Mouse (Mus musculus): ENCODE measurements at regions not wholly inside any gene's neighbourhood (a gene's known extent, or its start where the extent isn't known, plus 50 kb on each side); places are given as distances from the start of the nearest gene placed in this dataset.

DNA sequence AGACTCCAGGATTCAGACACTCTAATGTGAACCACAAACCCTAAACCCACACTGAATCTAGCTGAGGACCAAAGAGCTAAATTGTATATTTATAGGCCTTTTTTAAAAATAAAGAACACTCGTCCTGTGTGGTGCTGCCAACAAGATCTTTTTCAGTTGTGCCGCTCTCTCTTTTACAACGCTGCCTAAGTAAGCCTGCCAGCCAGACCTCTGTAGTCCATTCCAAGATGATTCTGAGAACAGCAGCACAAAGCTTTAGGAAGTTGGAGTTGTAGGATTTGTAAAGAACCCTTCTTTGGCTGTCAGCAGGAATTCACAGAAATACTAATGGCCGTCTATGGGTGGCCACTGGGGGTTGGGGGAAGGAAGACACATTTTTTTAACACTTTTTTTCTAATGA, 123.6 kb upstream of the Car8 start:
- H3K4me2 ChIP-seq (ENCODE audit: low read depth, low read length), result no peak overlapping the region
- ATAC-seq (replicated peaks; ENCODE audit: extremely low read depth, insufficient read depth, low FRiP score), result no peak
- no peaks in the 10 kb centered on the region for H3K27me3 ChIP-seq (ENCODE audit: control insufficient read depth, insufficient read depth, low read length)
- no peak overlapping the region for H3K27ac ChIP-seq (ENCODE audit: low read length)
- H3K9me3 ChIP-seq (replicated peaks; ENCODE audit: control insufficient read depth, low read length), result no peaks in the 10 kb centered on the region
- H3K4me1 ChIP-seq (ENCODE audit: control insufficient read depth, insufficient read depth, low read length), result no peaks in the 10 kb centered on the region
- H3K36me3 ChIP-seq (ENCODE audit: control insufficient read depth, insufficient read depth), result no peaks in the 10 kb centered on the region
- no peak overlapping the region for H3K9ac ChIP-seq (ENCODE audit: low read length)
- WGBS, result 78% methylated on average over 4 of the region's 4 CpGs
- no peak overlapping the region for H3K4me3 ChIP-seq (ENCODE audit: low read length)

DNA sequence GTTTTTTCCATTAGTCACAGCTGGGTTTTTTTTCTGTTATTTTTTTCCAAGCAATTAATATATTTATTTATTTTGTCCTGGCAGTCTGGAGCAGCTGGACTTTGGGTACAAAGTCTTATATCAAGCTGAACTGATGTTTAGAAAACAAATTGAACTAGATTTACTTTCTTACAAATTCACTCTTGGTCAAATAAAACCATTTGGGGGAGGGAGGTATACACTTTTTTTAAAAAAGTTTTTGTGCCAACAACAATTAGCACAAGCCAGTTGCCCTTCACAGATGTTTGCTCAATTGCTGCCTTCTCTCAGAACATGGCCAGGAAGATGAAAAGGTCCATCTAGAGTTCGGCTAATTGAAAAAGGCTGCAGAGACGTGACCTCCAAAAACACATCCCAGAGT, 123.1 kb upstream of the Car8 start:
- no peaks in the 10 kb centered on the region for H3K9me3 ChIP-seq (replicated peaks; ENCODE audit: control insufficient read depth, low read length)
- H3K27me3 ChIP-seq (ENCODE audit: control insufficient read depth, insufficient read depth, low read length), result no peaks in the 10 kb centered on the region
- no peak overlapping the region for H3K27ac ChIP-seq (ENCODE audit: low read length)
- no peak for ATAC-seq (replicated peaks; ENCODE audit: extremely low read depth, insufficient read depth, low FRiP score)
- 70% methylated on average over 2 of the region's 2 CpGs for WGBS
- H3K36me3 ChIP-seq (ENCODE audit: control insufficient read depth, insufficient read depth), result no peaks in the 10 kb centered on the region
- H3K4me2 ChIP-seq (ENCODE audit: low read depth, low read length), result no peak overlapping the region
- no peak overlapping the region for H3K4me3 ChIP-seq (ENCODE audit: low read length)
- no peak overlapping the region for H3K9ac ChIP-seq (ENCODE audit: low read length)
- no peaks in the 10 kb centered on the region for H3K4me1 ChIP-seq (ENCODE audit: control insufficient read depth, insufficient read depth, low read length)

DNA sequence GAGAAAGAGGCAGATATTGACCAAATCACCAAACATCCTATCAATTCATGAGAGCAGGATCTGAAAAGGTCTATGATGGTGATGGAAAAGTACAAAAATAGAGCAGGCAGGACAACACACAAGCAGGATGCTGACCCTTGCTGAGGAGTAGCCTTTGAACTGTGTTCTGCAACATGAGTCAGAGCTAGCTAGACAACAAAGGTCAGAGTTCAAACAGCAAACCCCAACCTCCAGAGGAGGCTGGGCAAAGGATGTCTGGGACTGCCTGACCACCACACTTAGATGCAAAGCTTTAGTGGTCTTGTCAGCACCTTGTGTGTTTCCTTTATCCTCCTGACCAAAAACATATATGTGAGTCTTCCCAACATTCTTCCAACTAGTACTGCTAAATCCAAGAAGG, 122.5 kb upstream of the Car8 start:
- ATAC-seq (replicated peaks; ENCODE audit: extremely low read depth, insufficient read depth, low FRiP score), result no peak
- Histone ChIP-seq H3K27ac (ENCODE audit: low read length) (no peak overlapping the region), H3K36me3 (ENCODE audit: control insufficient read depth, insufficient read depth) (no peaks in the 10 kb centered on the region), H3K4me3 (ENCODE audit: low read length) (no peak overlapping the region), H3K4me1 (ENCODE audit: control insufficient read depth, insufficient read depth, low read length) (no peaks in the 10 kb centered on the region), H3K9ac (ENCODE audit: low read length) (no peak overlapping the region), H3K9me3 (replicated peaks; ENCODE audit: control insufficient read depth, low read length) (no peaks in the 10 kb centered on the region), H3K4me2 (ENCODE audit: low read depth, low read length) (no peak overlapping the region), H3K27me3 (ENCODE audit: control insufficient read depth, insufficient read depth, low read length) (no peaks in the 10 kb centered on the region)

DNA sequence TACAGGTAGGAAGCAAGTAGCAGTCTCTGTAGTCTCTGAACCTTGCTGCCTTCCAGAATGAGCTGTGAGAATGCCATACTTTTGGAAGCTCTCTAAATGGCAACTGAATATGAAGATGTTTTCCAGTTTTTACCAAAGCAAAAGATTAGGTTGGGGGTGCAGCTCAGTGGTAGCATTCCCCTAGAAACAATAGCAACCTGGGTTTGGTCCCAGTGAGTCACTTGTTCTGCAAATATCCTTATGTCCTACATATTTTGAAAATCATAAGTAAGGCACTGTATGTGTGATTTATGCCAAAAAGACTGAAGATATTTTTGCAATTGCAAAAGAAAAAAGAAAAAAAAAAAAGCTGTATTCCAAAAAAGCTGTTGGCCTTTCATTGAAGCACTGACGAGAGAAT, 118.6 kb upstream of the Car8 start:
- ATAC-seq (replicated peaks; ENCODE audit: extremely low read depth, insufficient read depth, low FRiP score), result no peak
- Histone ChIP-seq H3K36me3 (ENCODE audit: control insufficient read depth, insufficient read depth) (no peaks in the 10 kb centered on the region), H3K27ac (ENCODE audit: low read length) (no peak overlapping the region), H3K27me3 (ENCODE audit: control insufficient read depth, insufficient read depth, low read length) (no peaks in the 10 kb centered on the region), H3K9me3 (replicated peaks; ENCODE audit: control insufficient read depth, low read length) (no peaks in the 10 kb centered on the region), H3K4me2 (ENCODE audit: low read depth, low read length) (no peak overlapping the region), H3K9ac (ENCODE audit: low read length) (no peak overlapping the region), H3K4me1 (ENCODE audit: control insufficient read depth, insufficient read depth, low read length) (no peaks in the 10 kb centered on the region), H3K4me3 (ENCODE audit: low read length) (no peak overlapping the region)
- WGBS, result 71% methylated on average over 1 of the region's 1 CpGs

DNA sequence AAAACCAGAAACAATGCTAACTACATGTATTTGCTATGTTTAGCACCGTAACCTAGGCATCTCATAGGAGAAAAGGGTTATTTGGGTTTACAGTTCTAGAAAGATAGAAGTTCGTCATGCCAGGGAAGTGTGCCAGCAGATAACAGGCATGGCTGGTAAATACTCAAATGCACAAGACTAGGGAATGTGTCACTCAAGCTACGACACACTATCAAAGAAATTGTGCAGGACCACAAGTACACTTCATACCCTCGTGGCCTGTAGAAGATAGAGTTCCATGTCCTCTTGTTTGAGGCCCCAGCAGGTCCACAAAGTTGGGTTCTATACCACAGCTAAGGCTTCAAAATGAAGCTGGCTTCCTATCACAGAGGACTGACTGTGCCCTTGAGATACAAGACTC, 103.1 kb upstream of the Car8 start:
- WGBS, result 30% methylated on average over 4 of the region's 4 CpGs

DNA sequence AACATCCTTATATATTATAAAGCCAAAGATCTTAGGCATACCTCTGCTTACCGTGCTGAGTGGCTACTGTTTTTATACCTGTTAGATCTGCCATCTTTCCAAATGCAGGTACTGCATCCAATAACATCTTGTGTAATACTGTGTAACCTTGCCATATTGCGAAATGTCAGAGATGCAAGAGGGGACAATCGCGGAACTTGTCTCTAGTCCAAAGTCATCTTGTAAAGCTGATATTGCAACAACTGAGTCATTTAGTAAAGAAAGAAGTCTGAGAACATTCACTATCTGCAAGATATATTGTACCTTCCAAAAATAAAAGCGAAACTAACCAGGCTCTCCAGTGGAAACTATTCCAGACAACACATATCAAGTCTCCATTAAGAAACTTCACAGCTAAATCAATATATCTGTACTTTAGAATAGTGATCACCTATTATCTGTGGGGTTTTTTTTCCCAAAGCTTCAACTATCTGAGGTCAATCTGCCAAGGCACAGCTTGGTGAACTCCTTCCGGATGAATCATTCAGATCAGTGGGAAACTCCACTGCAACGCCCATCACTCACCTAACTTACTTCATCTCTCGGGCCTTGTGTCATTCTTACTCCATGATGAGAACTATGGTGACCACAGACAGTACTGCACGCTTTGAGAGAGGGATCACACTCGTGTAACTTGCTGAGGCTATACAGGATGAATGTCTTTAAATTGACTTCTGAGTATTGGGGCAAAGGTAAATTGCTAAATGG, 70.6 kb upstream of the Car8 start:
- WGBS, result 79% methylated on average over 10 of the region's 10 CpGs
- Histone ChIP-seq H3K4me1 (ENCODE audit: control insufficient read depth, insufficient read depth, low read length) (no peaks in the 10 kb centered on the region), H3K36me3 (ENCODE audit: control insufficient read depth, insufficient read depth) (no peaks in the 10 kb centered on the region), H3K4me2 (ENCODE audit: low read depth, low read length) (no peak overlapping the region), H3K4me3 (ENCODE audit: low read length) (no peak overlapping the region), H3K9ac (ENCODE audit: low read length) (no peak overlapping the region), H3K9me3 (replicated peaks; ENCODE audit: control insufficient read depth, low read length) (no peaks in the 10 kb centered on the region), H3K27ac (ENCODE audit: low read length) (no peak overlapping the region), H3K27me3 (ENCODE audit: control insufficient read depth, insufficient read depth, low read length) (no peaks in the 10 kb centered on the region)
- no peak for ATAC-seq (replicated peaks; ENCODE audit: extremely low read depth, insufficient read depth, low FRiP score)

More for the DNA sequence above, 103.1 kb upstream of the Car8 start:
- Histone ChIP-seq H3K27me3 (ENCODE audit: control insufficient read depth, insufficient read depth, low read length) (no peaks in the 10 kb centered on the region), H3K9me3 (replicated peaks; ENCODE audit: control insufficient read depth, low read length) (no peaks in the 10 kb centered on the region), H3K27ac (ENCODE audit: low read length) (no peak overlapping the region), H3K4me2 (ENCODE audit: low read depth, low read length) (no peak overlapping the region), H3K4me3 (ENCODE audit: low read length) (no peak overlapping the region), H3K9ac (ENCODE audit: low read length) (no peak overlapping the region), H3K4me1 (ENCODE audit: control insufficient read depth, insufficient read depth, low read length) (no peaks in the 10 kb centered on the region), H3K36me3 (ENCODE audit: control insufficient read depth, insufficient read depth) (no peaks in the 10 kb centered on the region)
- peak; percentile 60; the same call in 1 of the 2 replicates for ATAC-seq (replicated peaks; ENCODE audit: extremely low read depth, insufficient read depth, low FRiP score)

DNA sequence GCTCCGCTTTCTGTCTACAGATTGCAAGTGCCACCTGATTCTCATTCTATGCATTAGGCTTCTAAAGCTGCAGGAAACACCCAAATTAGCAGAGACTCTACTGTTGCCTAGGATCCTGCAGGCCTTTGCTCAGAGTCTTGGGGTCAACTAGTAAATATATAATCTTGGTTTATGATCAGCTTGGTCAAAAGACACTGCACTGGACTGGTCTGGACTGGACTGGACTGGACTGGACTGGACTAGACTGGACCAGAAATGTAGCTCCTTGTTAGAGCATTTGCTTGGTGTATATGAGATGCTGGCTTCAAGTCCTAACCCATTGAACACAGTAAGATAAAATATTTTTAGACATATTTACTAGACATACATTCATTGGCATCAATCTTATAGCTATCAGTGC, 53.7 kb upstream of the Car8 start:
- no peaks in the 10 kb centered on the region for H3K4me1 ChIP-seq (ENCODE audit: control insufficient read depth, insufficient read depth, low read length)
- no peaks in the 10 kb centered on the region for H3K9me3 ChIP-seq (replicated peaks; ENCODE audit: control insufficient read depth, low read length)
- H3K27me3 ChIP-seq (ENCODE audit: control insufficient read depth, insufficient read depth, low read length), result no peaks in the 10 kb centered on the region
- no peak for ATAC-seq (replicated peaks; ENCODE audit: extremely low read depth, insufficient read depth, low FRiP score)
- WGBS, result 94% methylated on average over 1 of the region's 1 CpGs
- no peak overlapping the region for H3K27ac ChIP-seq (ENCODE audit: low read length)
- H3K4me2 ChIP-seq (ENCODE audit: low read depth, low read length), result no peak overlapping the region
- no peak overlapping the region for H3K9ac ChIP-seq (ENCODE audit: low read length)
- H3K4me3 ChIP-seq (ENCODE audit: low read length), result no peak overlapping the region
- no peaks in the 10 kb centered on the region for H3K36me3 ChIP-seq (ENCODE audit: control insufficient read depth, insufficient read depth)

DNA sequence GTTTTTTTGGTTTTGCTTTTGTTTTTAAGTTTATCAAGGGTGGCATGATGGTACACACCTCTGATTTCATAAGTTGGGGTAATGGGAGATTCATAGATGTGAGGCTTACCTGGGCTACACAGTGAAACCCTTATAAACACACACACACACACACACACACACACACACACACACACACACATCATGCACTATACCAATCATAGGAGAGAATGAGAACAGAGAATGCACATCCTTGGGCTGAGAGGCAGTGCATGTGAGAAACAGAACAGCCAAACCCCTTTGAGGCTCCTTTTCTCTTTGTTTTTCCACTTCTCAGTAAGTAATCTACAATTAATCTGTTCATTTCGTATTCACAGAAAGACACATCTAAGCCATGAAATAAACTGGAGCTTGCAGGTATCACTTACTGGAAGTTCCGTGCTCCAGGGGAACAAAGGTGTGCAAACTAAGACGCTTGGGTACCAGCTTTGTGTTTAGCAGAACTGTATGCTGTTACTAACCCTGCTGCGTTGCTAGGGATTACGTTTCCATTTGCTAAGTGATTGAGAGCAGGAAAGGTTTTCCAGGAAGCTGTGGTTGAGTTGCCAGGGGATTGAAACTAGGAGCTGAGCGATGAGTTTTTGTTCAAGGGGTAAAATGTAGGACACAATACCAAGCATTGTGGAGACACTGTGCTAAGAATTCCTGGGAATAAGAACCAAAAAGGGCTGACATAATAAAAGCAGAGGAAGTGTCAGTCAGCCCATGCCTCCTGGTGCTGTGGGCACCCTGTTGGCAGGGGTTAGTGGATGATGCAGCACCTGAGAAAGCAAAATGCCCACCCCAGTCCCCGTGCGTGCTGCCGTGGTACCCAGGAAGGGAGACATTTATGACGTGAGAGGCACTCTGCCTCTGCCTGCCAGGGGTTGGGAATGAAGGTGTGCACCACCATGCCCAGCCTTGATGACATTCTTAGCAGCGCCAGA, 53.0 kb upstream of the Car8 start:
- WGBS, result 66% methylated on average over 11 of the region's 11 CpGs

DNA sequence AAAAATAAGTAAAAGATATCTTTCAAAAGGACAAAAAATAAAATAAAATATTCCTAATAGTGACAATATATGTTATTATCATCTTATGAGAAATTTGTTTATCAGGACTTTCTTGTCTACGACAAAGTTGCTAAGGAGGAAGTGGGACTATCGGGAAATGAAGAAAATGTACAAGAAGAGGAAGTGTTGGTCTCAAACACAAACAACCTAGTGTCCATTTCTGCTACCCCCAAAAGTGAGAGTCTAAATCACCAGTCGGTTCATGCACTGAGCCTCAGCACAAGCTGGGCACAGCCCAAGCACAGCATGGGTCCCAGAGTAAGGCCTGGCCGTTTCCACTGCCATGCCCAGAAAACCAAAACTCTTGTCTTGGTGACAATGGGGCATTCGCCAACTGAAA, 51.1 kb upstream of the Car8 start:
- no peaks in the 10 kb centered on the region for H3K36me3 ChIP-seq (ENCODE audit: control insufficient read depth, insufficient read depth)
- 71% methylated on average over 5 of the region's 5 CpGs for whole genome bisulfite sequencing

More for the DNA sequence above, 53.0 kb upstream of the Car8 start:
- Histone ChIP-seq H3K4me2 (ENCODE audit: low read depth, low read length) (no peak overlapping the region), H3K27ac (ENCODE audit: low read length) (no peak overlapping the region), H3K9ac (ENCODE audit: low read length) (no peak overlapping the region), H3K4me1 (ENCODE audit: control insufficient read depth, insufficient read depth, low read length) (no peaks in the 10 kb centered on the region), H3K9me3 (replicated peaks; ENCODE audit: control insufficient read depth, low read length) (no peaks in the 10 kb centered on the region), H3K27me3 (ENCODE audit: control insufficient read depth, insufficient read depth, low read length) (no peaks in the 10 kb centered on the region), H3K36me3 (ENCODE audit: control insufficient read depth, insufficient read depth) (no peaks in the 10 kb centered on the region), H3K4me3 (ENCODE audit: low read length) (no peak overlapping the region)
- no peak for ATAC-seq (replicated peaks; ENCODE audit: extremely low read depth, insufficient read depth, low FRiP score)

More for the DNA sequence above, 51.1 kb upstream of the Car8 start:
- Histone ChIP-seq H3K27me3 (ENCODE audit: control insufficient read depth, insufficient read depth, low read length) (no peaks in the 10 kb centered on the region), H3K4me1 (ENCODE audit: control insufficient read depth, insufficient read depth, low read length) (no peaks in the 10 kb centered on the region), H3K9ac (ENCODE audit: low read length) (no peak overlapping the region), H3K4me3 (ENCODE audit: low read length) (no peak overlapping the region), H3K4me2 (ENCODE audit: low read depth, low read length) (no peak overlapping the region), H3K27ac (ENCODE audit: low read length) (no peak overlapping the region), H3K9me3 (replicated peaks; ENCODE audit: control insufficient read depth, low read length) (no peaks in the 10 kb centered on the region)
- ATAC-seq (replicated peaks; ENCODE audit: extremely low read depth, insufficient read depth, low FRiP score), result no peak

Data from heart, embryonic 16.5 days (tissue).